In the genomic region with DNA sequence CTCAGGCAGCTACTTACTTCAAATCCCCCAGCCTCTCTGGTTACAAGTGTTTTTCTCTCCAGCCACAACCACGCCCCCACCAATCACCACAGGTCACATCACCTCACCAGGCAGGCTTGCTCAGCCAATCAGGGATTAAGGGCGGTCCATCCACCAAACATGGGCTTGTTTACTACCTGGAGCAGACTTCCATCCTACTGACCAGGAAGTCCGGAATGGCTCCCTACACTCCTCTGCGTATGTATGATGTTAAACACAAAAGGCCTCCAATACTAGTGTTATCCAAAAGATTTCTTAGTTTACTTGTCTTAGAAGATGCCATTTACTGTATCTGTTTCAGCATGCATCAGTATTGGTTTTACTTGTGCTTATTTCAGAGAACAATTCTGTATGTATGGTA, we compare ENCODE assay signal across 6 mouse cellular contexts. TPM values are rescaled to one million over a fixed set of nuclear protein-coding genes. Genes with fewer than 3 reads are reported as not detected.
DNase-seq lines count a peak whose midpoint lies in the region; TF ChIP-seq lines count a peak whose summit lies in the region.
"Not testable (repeated sequence)": the region's sequence is repeated elsewhere in the genome, so short reads cannot be mapped to it uniquely, and the experiment has no call there.

No protein-coding gene starts in this region.

- not testable (repeated sequence) for H3K27me3 ChIP-seq in E14TG2a.4 (ENCODE audit: insufficient read depth, low read length); ES-Bruce4 (ENCODE audit: control insufficient read depth, insufficient read depth, low read length, poor library complexity, severe bottlenecking)

- H3K27ac ChIP-seq in ES-Bruce4 (ENCODE audit: insufficient read depth, low read length) (peak overlapping the region; percentile 92), ES-E14 (ENCODE audit: insufficient read depth, low read depth, low read length, poor library complexity, severe bottlenecking) (peak overlapping the region; percentile 99; the same call in 1 of the 2 replicates)

- not testable (repeated sequence) for TF ChIP-seq EP300 in ES-Bruce4 (IDR thresholded peaks at IDR 0.05; ENCODE audit: insufficient read depth, low read depth, low read length)

- DNase-seq in ES-CJ7 (ENCODE audit: low read depth, low spot score) (peak; percentile 42), ES-E14 (ENCODE audit: low read depth, low spot score) (peak; percentile 13), R1 (ENCODE audit: low read depth, low spot score) (peak; percentile 77), ZHBTc4 (ENCODE audit: low read depth, low spot score) (peak; percentile 68)

- TF ChIP-seq CTCF in E14TG2a.4 (conservative IDR thresholded peaks at IDR 0.05; ENCODE audit: low read length); ES-Bruce4 (IDR thresholded peaks at IDR 0.05; ENCODE audit: low read depth, low read length): not testable (repeated sequence)

- H3K4me3 ChIP-seq in E14TG2a.4 (replicated peaks; ENCODE audit: low read length) (peak overlapping the region; percentile 79), ES-E14 (ENCODE audit: insufficient read depth in 1 of 2, low read depth in 1 of 2, low read length in 2 of 2, poor library complexity in 1 of 2, severe bottlenecking in 1 of 2) (peak overlapping the region; percentile 48 to 78)
- not testable (repeated sequence) for H3K4me3 ChIP-seq in ES-Bruce4 (ENCODE audit: low read depth, low read length)

- peak overlapping the region; percentile 92 for H3K9ac ChIP-seq in ES-Bruce4 (ENCODE audit: low read depth, poor library complexity, severe bottlenecking)
- H3K9ac ChIP-seq in ES-E14 (ENCODE audit: insufficient read depth, low read depth, low read length, poor library complexity, severe bottlenecking) = not testable (repeated sequence)

- H3K9me3 ChIP-seq in E14TG2a.4 (ENCODE audit: low read length); ES-Bruce4 (replicated peaks; ENCODE audit: control insufficient read depth, insufficient read depth, low read length, poor library complexity, severe bottlenecking); ES-E14 (ENCODE audit: control insufficient read depth, insufficient read depth, low read depth, low read length): not testable (repeated sequence)

- H3K4me1 ChIP-seq in E14TG2a.4 (replicated peaks; ENCODE audit: low read depth, low read length); ES-Bruce4 (ENCODE audit: control insufficient read depth, insufficient read depth, low read length); ES-E14 (ENCODE audit: control insufficient read depth in 2 of 2, insufficient read depth in 2 of 2, low read length in 2 of 2, poor library complexity in 1 of 2): not testable (repeated sequence)

- TF ChIP-seq POLR2A in ES-Bruce4 (IDR thresholded peaks at IDR 0.05; ENCODE audit: insufficient read depth, low read length) = peak; percentile 58

- in situ Hi-C loops in ES-E14 (cut with MboI; ENCODE audit: low sequenced_read_pairs in 2 of 2, unreplicated experiment in 2 of 2) = not testable (repeated sequence)

- H3K36me3 ChIP-seq in E14TG2a.4 (ENCODE audit: insufficient read depth, low read length); ES-Bruce4 (ENCODE audit: control insufficient read depth, insufficient read depth, low read length, poor library complexity, severe bottlenecking); ES-E14 (ENCODE audit: control insufficient read depth, insufficient read depth, low read length, poor library complexity, severe bottlenecking): not testable (repeated sequence)

RNA-seq across cellular contexts. Expression of a gene that starts 8.6 kb away (rescaled TPM):
- polyA plus RNA-seq in ES-Bruce4 (2011; ENCODE audit: insufficient read depth, insufficient read length, low read depth, missing spikeins) = 16.9 and 18.1 TPM in 2 replicates
- 14.2 and 18.2 TPM in 2 replicates for total RNA-seq in ES-E14 (2012; rRNA removed)

Comparison
In these comparisons a context has a peak if more than half of its experiments do, and no peak if none do; other contexts are left out.
1. DNase-seq: peak in every context shown above with its lines; median percentile 77 in R1; 68 in ZHBTc4; 42 in ES-CJ7; 13 in ES-E14.